Mouse (Mus musculus) small intestine, adult 2 months (tissue): ENCODE measurements around the gene Mn1.

ENCODE experiments used
- CTCF ChIP-seq: fragments of 200-500 bp; IDR thresholded peaks from 2 replicates; pipeline ENCODE4 v1.5.1; 2012; ENCODE audit warnings: low read depth, mild to moderate bottlenecking, control low read depth, inconsistent platforms, low read length, moderate library complexity, mixed read lengths; ENCODE audit not compliant: insufficient replicate concordance, insufficient read length; ENCODE audit errors: extremely low read depth
- POLR2A ChIP-seq: fragments of 200-500 bp; IDR thresholded peaks from 2 replicates; pipeline ENCODE4 v1.6.1; 2012; ENCODE audit warnings: low read depth, mild to moderate bottlenecking, control low read depth, inconsistent platforms, low read length, moderate library complexity

GRCm38 (mm10) chr5:111416591-111417374, at the start of gene Mn1:
- TF ChIP-seq CTCF: no peak
- no peak for TF ChIP-seq POLR2A
